Mouse (Mus musculus) kidney, adult 11 months (tissue): ENCODE data around the gene Ica1.

Experiments
- DNase-seq: peaks from one replicate; pipeline ENCODE4 v3.0.0; 2022

The Ica1 gene

GRCm38 (mm10) chr6:8741659-8742058 is 36.6 kb downstream of the Ica1 start:
- DNase-seq = no peak

GRCm38 (mm10) chr6:8740092-8740491 is 38.2 kb downstream of the Ica1 start:
- no peak for DNase-seq

- DNase-seq = no peak
These were observed 39.9 kb downstream of the Ica1 start for GRCm38 (mm10) chr6:8738396-8738795.

- DNase-seq = no peak
These were observed 41.8 kb downstream of the Ica1 start for GRCm38 (mm10) chr6:8736493-8736820.

- DNase-seq = peak; percentile 29
These were observed 42.4 kb downstream of the Ica1 start for GRCm38 (mm10) chr6:8735657-8736492.

GRCm38 (mm10) chr6:8735044-8735443 is 43.2 kb downstream of the Ica1 start:
- no peak for DNase-seq

GRCm38 (mm10) chr6:8732492-8732891 is 45.8 kb downstream of the Ica1 start:
- DNase-seq = no peak

- no peak for DNase-seq
These were observed 46.6 kb downstream of the Ica1 start for GRCm38 (mm10) chr6:8731656-8732191.

- no peak for DNase-seq
These were observed 47.9 kb downstream of the Ica1 start for GRCm38 (mm10) chr6:8730433-8730832.

GRCm38 (mm10) chr6:8727806-8728205 is 50.5 kb downstream of the Ica1 start:
- DNase-seq = no peak

GRCm38 (mm10) chr6:8725610-8726009 is 52.7 kb downstream of the Ica1 start:
- DNase-seq = no peak

GRCm38 (mm10) chr6:8719692-8720091 is 58.6 kb downstream of the Ica1 start:
- no peak for DNase-seq

GRCm38 (mm10) chr6:8717967-8718366 is 60.3 kb downstream of the Ica1 start:
- no peak for DNase-seq

- DNase-seq = no peak
These were observed 61.7 kb downstream of the Ica1 start for GRCm38 (mm10) chr6:8716539-8716938.

GRCm38 (mm10) chr6:8711246-8711645 is 67.0 kb downstream of the Ica1 start:
- DNase-seq = no peak

- DNase-seq = peak; percentile 14
These were observed 83.4 kb downstream of the Ica1 start for GRCm38 (mm10) chr6:8694636-8695514.

GRCm38 (mm10) chr6:8693926-8694635 is 84.2 kb downstream of the Ica1 start:
- no peak for DNase-seq

- DNase-seq = no peak
These were observed 85.0 kb downstream of the Ica1 start for GRCm38 (mm10) chr6:8693141-8693881.

GRCm38 (mm10) chr6:8691199-8691975 is 86.9 kb downstream of the Ica1 start:
- DNase-seq = no peak

- DNase-seq = no peak
These were observed 87.8 kb downstream of the Ica1 start for GRCm38 (mm10) chr6:8690441-8690840.
